ENCODE assay signal across 11 mouse cellular contexts in genomic region chr8:111934201-111934600, GRCm38 (mm10). TPM values are rescaled to one million over a fixed set of nuclear protein-coding genes. Genes with fewer than 3 reads are reported as not detected.
DNase-seq lines count a peak whose midpoint lies in the region; ATAC-seq and TF ChIP-seq lines count a peak whose summit lies in the region.
"Had no signal": no experiment of that assay in that cellular context is flagged by ENCODE, and none has a peak within 500 bp of the region (broad histone marks: within the 10 kb centered on the region; RNA-seq: fewer than 3 reads in every experiment).

No protein-coding gene starts in this region.

- H3K4me2 ChIP-seq in intestine, embryonic 15.5 days (replicated peaks) = peak overlapping the region; percentile 97; the same call in 1 of the 2 replicates
- H3K4me2 ChIP-seq in intestine, embryonic 16.5 days (ENCODE audit: low read depth, low read length) = no peak overlapping the region
- peak overlapping the region; percentile 93; the same call in 1 of the 2 replicates for H3K4me2 ChIP-seq in embryonic facial prominence, embryonic 12.5 days (replicated peaks)
- peak overlapping the region; percentile 95 for H3K4me2 ChIP-seq in hindbrain, postnatal 0 days (ENCODE audit: low read depth, low read length)
- H3K4me2 ChIP-seq in midbrain, embryonic 14.5 days (ENCODE audit: low read length) = peak overlapping the region; percentile 87

- no peaks in the 10 kb centered on the region for H3K9me3 ChIP-seq in intestine, embryonic 15.5 days
- no peaks in the 10 kb centered on the region for H3K9me3 ChIP-seq in intestine, embryonic 16.5 days (ENCODE audit: control insufficient read depth, low read length)
- no peaks in the 10 kb centered on the region for H3K9me3 ChIP-seq in embryonic facial prominence, embryonic 12.5 days
- H3K9me3 ChIP-seq in hindbrain, postnatal 0 days (ENCODE audit: low read length) = no peaks in the 10 kb centered on the region
- H3K9me3 ChIP-seq in midbrain, embryonic 14.5 days (ENCODE audit: control insufficient read depth, low read length) = no peaks in the 10 kb centered on the region
- H3K9me3 ChIP-seq: megakaryocyte, embryonic 14.5 days had no signal

- no peak overlapping the region for H3K27ac ChIP-seq in intestine, embryonic 15.5 days
- H3K27ac ChIP-seq in intestine, embryonic 16.5 days (ENCODE audit: low read length) = no peak overlapping the region
- no peak overlapping the region for H3K27ac ChIP-seq in embryonic facial prominence, embryonic 12.5 days
- no peak overlapping the region for H3K27ac ChIP-seq in hindbrain, postnatal 0 days
- 0 out of 2 replicates have a peak overlapping the region, but pooled peaks have one; percentile 93 for H3K27ac ChIP-seq in midbrain, embryonic 14.5 days (replicated peaks; ENCODE audit: low read depth, low read length)
- H3K27ac ChIP-seq in cerebellum, adult 2 months (ENCODE audit: insufficient read depth, low read length) = no peak overlapping the region
- H3K27ac ChIP-seq in kidney, adult 2 months (ENCODE audit: insufficient read depth, low read depth, low read length) = no peak overlapping the region

- no peak for DNase-seq in hindbrain, postnatal 0 days (ENCODE audit: low spot score)
- no peak for DNase-seq in midbrain, embryonic 14.5 days
- no peak for DNase-seq in cerebellum, adult 2 months
- DNase-seq in kidney, adult 2 months = no peak
- no peak for DNase-seq in embryo, embryonic 11 days

- no peaks in the 10 kb centered on the region for H3K27me3 ChIP-seq in intestine, embryonic 15.5 days (replicated peaks)
- no peaks in the 10 kb centered on the region for H3K27me3 ChIP-seq in intestine, embryonic 16.5 days (replicated peaks; ENCODE audit: control insufficient read depth, insufficient read depth, low read length)
- no peaks in the 10 kb centered on the region for H3K27me3 ChIP-seq in embryonic facial prominence, embryonic 12.5 days
- no peaks in the 10 kb centered on the region for H3K27me3 ChIP-seq in hindbrain, postnatal 0 days (ENCODE audit: insufficient read depth, low read length)
- no peaks in the 10 kb centered on the region for H3K27me3 ChIP-seq in midbrain, embryonic 14.5 days (ENCODE audit: control insufficient read depth, insufficient read depth, low read length)
- H3K27me3 ChIP-seq in cerebellum, adult 2 months (ENCODE audit: control insufficient read depth, insufficient read depth, low read length) = no peaks in the 10 kb centered on the region
- H3K27me3 ChIP-seq in kidney, adult 2 months (replicated peaks; ENCODE audit: control insufficient read depth, insufficient read depth, low read length) = no peaks in the 10 kb centered on the region
- H3K27me3 ChIP-seq: megakaryocyte, embryonic 14.5 days had no signal

- peaks cover 13% of the 10 kb centered on the region for H3K4me1 ChIP-seq in intestine, embryonic 15.5 days (replicated peaks)
- peaks cover 9% of the 10 kb centered on the region for H3K4me1 ChIP-seq in intestine, embryonic 16.5 days (ENCODE audit: control insufficient read depth, insufficient read depth, low read length)
- H3K4me1 ChIP-seq in embryonic facial prominence, embryonic 12.5 days = peaks cover 16% of the 10 kb centered on the region; the same call in 1 of the 2 replicates
- peaks cover 12% of the 10 kb centered on the region for H3K4me1 ChIP-seq in hindbrain, postnatal 0 days (ENCODE audit: insufficient read depth, low read length)
- no peaks in the 10 kb centered on the region for H3K4me1 ChIP-seq in midbrain, embryonic 14.5 days (ENCODE audit: control insufficient read depth, insufficient read depth, low read length)
- H3K4me1 ChIP-seq in cerebellum, adult 2 months (ENCODE audit: control insufficient read depth, insufficient read depth, low read length) = peaks cover 3% of the 10 kb centered on the region; the same call in 1 of the 2 replicates
- 0 out of 2 replicates have a peak, but pooled peaks cover 3% of the 10 kb centered on the region for H3K4me1 ChIP-seq in kidney, adult 2 months (ENCODE audit: control insufficient read depth, insufficient read depth, low read length)

- 85% methylated on average over 2 of the region's 2 CpGs for WGBS in intestine, embryonic 15.5 days
- WGBS in intestine, embryonic 16.5 days = 86% methylated on average over 2 of the region's 2 CpGs
- 91% methylated on average over 2 of the region's 2 CpGs for WGBS in embryonic facial prominence, embryonic 12.5 days
- WGBS in hindbrain, postnatal 0 days = 93% methylated on average over 2 of the region's 2 CpGs
- 94% methylated on average over 2 of the region's 2 CpGs for WGBS in midbrain, embryonic 14.5 days
- 91% methylated on average over 2 of the region's 2 CpGs for WGBS in cerebellum, adult 2 months
- 80% methylated on average over 2 of the region's 2 CpGs for WGBS in kidney, adult 2 months

- H3K4me3 ChIP-seq in intestine, embryonic 15.5 days (replicated peaks) = no peak overlapping the region
- H3K4me3 ChIP-seq in intestine, embryonic 16.5 days (ENCODE audit: low read length) = no peak overlapping the region
- no peak overlapping the region for H3K4me3 ChIP-seq in embryonic facial prominence, embryonic 12.5 days
- no peak overlapping the region for H3K4me3 ChIP-seq in hindbrain, postnatal 0 days (ENCODE audit: low read length)
- no peak overlapping the region for H3K4me3 ChIP-seq in midbrain, embryonic 14.5 days (replicated peaks; ENCODE audit: low read depth, low read length)
- H3K4me3 ChIP-seq in cerebellum, adult 2 months (replicated peaks; ENCODE audit: insufficient read depth, low read depth, low read length) = no peak overlapping the region
- no peak overlapping the region for H3K4me3 ChIP-seq in kidney, adult 2 months (ENCODE audit: insufficient read depth, low read depth, low read length)

- TF ChIP-seq POLR2A in cerebellum, adult 2 months (IDR thresholded peaks at IDR 0.05; ENCODE audit: borderline replicate concordance, insufficient read depth, low read length) = no peak
- TF ChIP-seq POLR2A in kidney, adult 2 months (IDR thresholded peaks at IDR 0.05; ENCODE audit: low read depth, low read length) = no peak

- no peaks in the 10 kb centered on the region for H3K36me3 ChIP-seq in intestine, embryonic 15.5 days
- no peaks in the 10 kb centered on the region for H3K36me3 ChIP-seq in intestine, embryonic 16.5 days (ENCODE audit: control insufficient read depth, insufficient read depth, low read length)
- no peaks in the 10 kb centered on the region for H3K36me3 ChIP-seq in embryonic facial prominence, embryonic 12.5 days
- H3K36me3 ChIP-seq in hindbrain, postnatal 0 days (ENCODE audit: insufficient read depth, low read length) = 0 out of 2 replicates have a peak, but pooled peaks cover 5% of the 10 kb centered on the region
- H3K36me3 ChIP-seq in midbrain, embryonic 14.5 days (ENCODE audit: control insufficient read depth, insufficient read depth, low read length) = no peaks in the 10 kb centered on the region
- no peaks in the 10 kb centered on the region for H3K36me3 ChIP-seq in kidney, adult 2 months (ENCODE audit: control insufficient read depth, insufficient read depth, low read length)

- no peak overlapping the region for H3K9ac ChIP-seq in intestine, embryonic 15.5 days
- H3K9ac ChIP-seq in intestine, embryonic 16.5 days (ENCODE audit: low read depth, low read length) = no peak overlapping the region
- no peak overlapping the region for H3K9ac ChIP-seq in embryonic facial prominence, embryonic 12.5 days
- H3K9ac ChIP-seq in hindbrain, postnatal 0 days (replicated peaks; ENCODE audit: low read length) = no peak overlapping the region
- H3K9ac ChIP-seq in midbrain, embryonic 14.5 days (replicated peaks; ENCODE audit: low read length) = no peak overlapping the region

- TF ChIP-seq CTCF in hindbrain, postnatal 0 days (IDR thresholded peaks at IDR 0.05; ENCODE audit: low read depth) = no peak
- no peak for TF ChIP-seq CTCF in cerebellum, adult 2 months (IDR thresholded peaks at IDR 0.05; ENCODE audit: borderline replicate concordance, insufficient read depth, low read depth, low read length)
- no peak for TF ChIP-seq CTCF in kidney, adult 2 months (conservative IDR thresholded peaks at IDR 0.05; ENCODE audit: insufficient read depth, insufficient read length, low read depth, low read length)

- no peak for ATAC-seq in intestine, embryonic 15.5 days
- ATAC-seq in intestine, embryonic 16.5 days = no peak
- ATAC-seq in embryonic facial prominence, embryonic 12.5 days (ENCODE audit: insufficient number of reproducible peaks, insufficient read depth, low FRiP score, low TSS enrichment) = no peak
- ATAC-seq in hindbrain, postnatal 0 days = no peak
- ATAC-seq in midbrain, embryonic 14.5 days (ENCODE audit: low FRiP score, low TSS enrichment) = no peak

RNA-seq across cellular contexts. Expression of gene Tmem231, which starts 0.5 kb away (rescaled TPM):
- polyA plus RNA-seq in intestine, embryonic 15.5 days (2015; fragmentation: Nextera tagmentation; extraction: Ambion mirVana) = 9.3 and 11.5 TPM in 2 replicates
- polyA plus RNA-seq in intestine, embryonic 16.5 days (2015; fragmentation: Nextera tagmentation; extraction: Ambion mirVana) = 8.6 and 8.9 TPM in 2 replicates
- 21.1 and 22.2 TPM in 2 replicates for polyA plus RNA-seq in embryonic facial prominence, embryonic 12.5 days (2016; fragmentation: Nextera tagmentation; extraction: Ambion mirVana)
- total RNA-seq in hindbrain, postnatal 0 days (2014; rRNA removed) = 15.5 and 16.7 TPM in 2 replicates
- 14.4 and 14.6 TPM in 2 replicates for polyA plus RNA-seq in hindbrain, postnatal 0 days (2015; fragmentation: Nextera tagmentation; extraction: Ambion mirVana)
- polyA plus RNA-seq in midbrain, embryonic 14.5 days (2014; fragmentation: Nextera tagmentation; extraction: Ambion mirVana) = 14.8 and 16.7 TPM in 2 replicates
- polyA plus RNA-seq in cerebellum, adult 2 months (2012; rRNA removed) = 15.1 and 15.8 TPM in 2 replicates
- polyA plus RNA-seq in kidney, adult 2 months (2012; rRNA removed) = 11.2 and 13.6 TPM in 2 replicates

RNA-seq across cellular contexts. Expression of gene Gabarapl2, which starts 6.3 kb away (rescaled TPM):
- 194 and 215 TPM in 2 replicates for polyA plus RNA-seq in intestine, embryonic 15.5 days (2015; fragmentation: Nextera tagmentation; extraction: Ambion mirVana)
- 208 and 212 TPM in 2 replicates for polyA plus RNA-seq in intestine, embryonic 16.5 days (2015; fragmentation: Nextera tagmentation; extraction: Ambion mirVana)
- polyA plus RNA-seq in embryonic facial prominence, embryonic 12.5 days (2016; fragmentation: Nextera tagmentation; extraction: Ambion mirVana) = 175 and 183 TPM in 2 replicates
- total RNA-seq in hindbrain, postnatal 0 days (2014; rRNA removed) = 86.2 and 99.4 TPM in 2 replicates
- 461 and 465 TPM in 2 replicates for polyA plus RNA-seq in hindbrain, postnatal 0 days (2015; fragmentation: Nextera tagmentation; extraction: Ambion mirVana)
- polyA plus RNA-seq in midbrain, embryonic 14.5 days (2014; fragmentation: Nextera tagmentation; extraction: Ambion mirVana) = 490 and 510 TPM in 2 replicates
- polyA plus RNA-seq in cerebellum, adult 2 months (2012; rRNA removed) = 373 and 404 TPM in 2 replicates
- 53.3 and 74.1 TPM in 2 replicates for polyA plus RNA-seq in kidney, adult 2 months (2012; rRNA removed)

RNA-seq across cellular contexts. Expression of gene Chst5, which starts 24.0 kb away (rescaled TPM):
- polyA plus RNA-seq in intestine, embryonic 15.5 days (2015; fragmentation: Nextera tagmentation; extraction: Ambion mirVana) = 1.2 and 1.7 TPM in 2 replicates
- 0.97 and 1.4 TPM in 2 replicates for polyA plus RNA-seq in intestine, embryonic 16.5 days (2015; fragmentation: Nextera tagmentation; extraction: Ambion mirVana)
- 2.9 and 4.1 TPM in 2 replicates for polyA plus RNA-seq in embryonic facial prominence, embryonic 12.5 days (2016; fragmentation: Nextera tagmentation; extraction: Ambion mirVana)
- 2.4 and 4.2 TPM in 2 replicates for total RNA-seq in hindbrain, postnatal 0 days (2014; rRNA removed)
- 3.2 and 3.8 TPM in 2 replicates for polyA plus RNA-seq in hindbrain, postnatal 0 days (2015; fragmentation: Nextera tagmentation; extraction: Ambion mirVana)
- polyA plus RNA-seq in midbrain, embryonic 14.5 days (2014; fragmentation: Nextera tagmentation; extraction: Ambion mirVana) = 3.1 and 3.2 TPM in 2 replicates
- polyA plus RNA-seq in cerebellum, adult 2 months (2012; rRNA removed) = 2.1 and 3.1 TPM in 2 replicates
- polyA plus RNA-seq in kidney, adult 2 months (2012; rRNA removed) = 0.06 TPM in 1 of 2 replicates, not detected in the other
- total RNA-seq: heart, adult 8-10 months; MEL had no signal

RNA-seq across cellular contexts. Expression of gene Tmem170, which starts 57.7 kb away (rescaled TPM):
- polyA plus RNA-seq in intestine, embryonic 15.5 days (2015; fragmentation: Nextera tagmentation; extraction: Ambion mirVana) = 15.9 and 16.0 TPM in 2 replicates
- polyA plus RNA-seq in intestine, embryonic 16.5 days (2015; fragmentation: Nextera tagmentation; extraction: Ambion mirVana) = 14.9 and 15.7 TPM in 2 replicates
- polyA plus RNA-seq in embryonic facial prominence, embryonic 12.5 days (2016; fragmentation: Nextera tagmentation; extraction: Ambion mirVana) = 8.8 and 8.9 TPM in 2 replicates
- total RNA-seq in hindbrain, postnatal 0 days (2014; rRNA removed) = 3.2 and 3.5 TPM in 2 replicates
- 2.3 and 3.0 TPM in 2 replicates for polyA plus RNA-seq in hindbrain, postnatal 0 days (2015; fragmentation: Nextera tagmentation; extraction: Ambion mirVana)
- 3.0 and 3.6 TPM in 2 replicates for polyA plus RNA-seq in midbrain, embryonic 14.5 days (2014; fragmentation: Nextera tagmentation; extraction: Ambion mirVana)
- polyA plus RNA-seq in cerebellum, adult 2 months (2012; rRNA removed) = 7.2 and 8.6 TPM in 2 replicates
- 6.0 and 6.9 TPM in 2 replicates for polyA plus RNA-seq in kidney, adult 2 months (2012; rRNA removed)

RNA-seq across cellular contexts. Expression of gene Adat1, which starts 57.9 kb away (rescaled TPM):
- 7.7 and 8.3 TPM in 2 replicates for polyA plus RNA-seq in intestine, embryonic 15.5 days (2015; fragmentation: Nextera tagmentation; extraction: Ambion mirVana)
- 6.7 and 7.6 TPM in 2 replicates for polyA plus RNA-seq in intestine, embryonic 16.5 days (2015; fragmentation: Nextera tagmentation; extraction: Ambion mirVana)
- 11.5 and 14.8 TPM in 2 replicates for polyA plus RNA-seq in embryonic facial prominence, embryonic 12.5 days (2016; fragmentation: Nextera tagmentation; extraction: Ambion mirVana)
- total RNA-seq in hindbrain, postnatal 0 days (2014; rRNA removed) = 3.8 and 4.5 TPM in 2 replicates
- 4.7 and 4.9 TPM in 2 replicates for polyA plus RNA-seq in hindbrain, postnatal 0 days (2015; fragmentation: Nextera tagmentation; extraction: Ambion mirVana)
- polyA plus RNA-seq in midbrain, embryonic 14.5 days (2014; fragmentation: Nextera tagmentation; extraction: Ambion mirVana) = 5.3 and 5.6 TPM in 2 replicates
- polyA plus RNA-seq in cerebellum, adult 2 months (2012; rRNA removed) = 9.4 and 10.2 TPM in 2 replicates
- polyA plus RNA-seq in kidney, adult 2 months (2012; rRNA removed) = 2.9 and 3.3 TPM in 2 replicates
